Mouse (Mus musculus) megakaryocyte, embryonic 14.5 days (primary cell): ENCODE results near the gene Tec.

Experiments
- FLI1 ChIP-seq: IDR thresholded peaks from 2 replicates; pipeline ENCODE4 v1.6.1; 2012; ENCODE audit warnings: low read length, inconsistent platforms, mixed read lengths
- GATA1 ChIP-seq: IDR thresholded peaks from 3 replicates; pipeline ENCODE4 v1.6.1; 2012; ENCODE audit warnings: mixed read lengths, low read length, inconsistent platforms, borderline replicate concordance

DNA sequence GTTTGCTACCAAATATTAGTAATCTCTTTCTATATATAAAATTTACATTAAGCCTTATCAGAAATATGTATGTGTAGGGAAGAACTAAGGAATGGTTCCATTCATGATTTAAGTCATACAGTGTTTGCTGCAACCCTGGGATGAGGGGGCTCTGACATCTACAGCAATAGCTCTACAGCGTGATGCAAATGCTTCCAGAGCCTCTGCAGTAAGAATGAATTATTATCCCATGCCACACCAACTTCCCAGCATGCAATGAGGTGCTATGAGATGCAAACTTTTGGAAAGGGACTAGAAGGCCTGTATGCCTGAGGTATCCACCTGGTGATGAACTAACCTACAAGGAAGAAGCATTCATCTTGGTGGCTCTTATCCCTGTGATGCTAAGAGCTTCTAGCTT lies 52.2 kb downstream of the Tec start:
- TF ChIP-seq GATA1 (no peak), FLI1 (no peak)
